Mouse (Mus musculus): ENCODE data around the gene Oxa1l.

DNA sequence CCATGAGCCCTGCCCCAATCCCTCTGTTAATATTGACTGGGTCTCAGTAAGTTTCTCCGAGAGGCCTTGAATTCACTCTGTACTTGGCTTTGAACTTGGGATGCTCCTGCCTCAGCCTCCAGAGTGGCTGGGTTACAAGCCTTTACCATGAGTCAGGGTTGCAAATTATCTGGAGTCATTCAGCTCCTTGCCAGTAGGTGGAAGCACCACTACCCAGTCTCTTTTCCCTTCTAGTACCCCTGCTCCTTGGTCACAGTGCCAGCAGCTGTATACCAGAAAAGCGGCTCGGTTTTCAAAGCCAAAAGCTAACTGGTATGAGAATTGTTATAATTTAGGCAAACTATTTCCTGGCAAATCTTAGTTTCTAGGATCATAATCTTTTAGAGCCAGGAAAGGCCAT, 15.3 kb downstream of the Oxa1l start:
- TF ChIP-seq CTCF (IDR thresholded peaks at IDR 0.05; ENCODE audit: insufficient read depth, low read depth, low read length) = no peak
- no peak for TF ChIP-seq POLR2A (IDR thresholded peaks at IDR 0.05; ENCODE audit: insufficient read depth, low read depth, low read length)

Measured in olfactory bulb, adult 2 months (tissue).